Mouse (Mus musculus) liver, adult 2 months (tissue): ENCODE measurements around the gene Gm10271.

ENCODE experiments used
- CTCF ChIP-seq: fragments of 200-500 bp; IDR thresholded peaks from 2 replicates; pipeline ENCODE4 v1.5.1; 2011; ENCODE audit warnings: low read depth, low read length, control low read depth
- POLR2A ChIP-seq: fragments of 200-500 bp; IDR thresholded peaks from 2 replicates; pipeline ENCODE4 v1.6.1; 2011; ENCODE audit warnings: low read length, control low read depth; ENCODE audit not compliant: insufficient read depth; ENCODE audit errors: extremely low read depth

DNA sequence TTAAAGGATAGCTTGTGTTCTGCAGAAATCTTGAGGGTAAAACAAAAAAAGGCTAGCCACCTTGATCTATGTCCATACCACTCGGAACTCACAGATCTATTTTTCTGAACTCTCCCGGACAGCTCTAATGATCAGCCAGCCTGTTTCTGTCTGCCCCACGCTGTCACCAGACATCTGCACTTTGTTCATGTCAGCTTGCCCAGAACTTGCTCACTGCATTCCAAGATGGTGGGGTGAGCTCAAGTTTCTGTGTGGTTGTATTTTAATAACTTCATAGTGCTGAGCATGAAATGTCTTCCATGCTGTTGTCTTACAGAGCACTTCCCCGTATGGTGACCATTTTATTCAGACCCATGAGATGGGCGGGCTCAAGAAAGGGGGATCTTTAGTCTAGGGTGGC, 7.1 kb downstream of the Gm10271 start:
- no peak for TF ChIP-seq CTCF
- TF ChIP-seq POLR2A = no peak
